Mouse (Mus musculus) R1 (cell line): ENCODE results near the gene Cep295nl.

ENCODE experiments used
- DNase-seq: peaks from one replicate; pipeline ENCODE4 v3.0.0-alpha.2; 2018; ENCODE audit warnings: low read depth, low spot score

The Cep295nl gene

GRCm38 (mm10) chr11:118321971-118322370 lies 20.3 kb downstream of the Cep295nl start:
- DNase-seq = no peak

- DNase-seq = no peak
Measured at GRCm38 (mm10) chr11:118321500-118321899, 20.8 kb downstream of the Cep295nl start.

GRCm38 (mm10) chr11:118318678-118319077 lies 23.6 kb downstream of the Cep295nl start:
- peak; percentile 60 for DNase-seq

GRCm38 (mm10) chr11:118317129-118317528 lies 25.2 kb downstream of the Cep295nl start:
- DNase-seq = peak; percentile 85

- DNase-seq = no peak
Measured at GRCm38 (mm10) chr11:118316231-118316806, 26.0 kb downstream of the Cep295nl start.

- DNase-seq = no peak
Measured at GRCm38 (mm10) chr11:118312132-118312723, 30.1 kb downstream of the Cep295nl start.

GRCm38 (mm10) chr11:118307962-118308361 lies 34.3 kb downstream of the Cep295nl start:
- DNase-seq = peak; percentile 86

- DNase-seq = peak; percentile 56
Measured at GRCm38 (mm10) chr11:118303959-118304358, 38.3 kb downstream of the Cep295nl start.

- DNase-seq = peak; percentile 71
Measured at GRCm38 (mm10) chr11:118298810-118299209, 43.5 kb downstream of the Cep295nl start.

- peak; percentile 35 for DNase-seq
Measured at GRCm38 (mm10) chr11:118297967-118298366, 44.3 kb downstream of the Cep295nl start.

- peak; percentile 54 for DNase-seq
Measured at GRCm38 (mm10) chr11:118295026-118295425, 47.3 kb downstream of the Cep295nl start.

GRCm38 (mm10) chr11:118292671-118293070 lies 49.6 kb downstream of the Cep295nl start:
- no peak for DNase-seq

GRCm38 (mm10) chr11:118289999-118290889 lies 52.1 kb downstream of the Cep295nl start, which contains the start of gene Usp36:
Gene Usp36, minus strand, starts transcription at chr11:118290244.
- peak; percentile 100 for DNase-seq

GRCm38 (mm10) chr11:118289562-118289961 lies 52.7 kb downstream of the Cep295nl start:
- DNase-seq = peak; percentile 64

GRCm38 (mm10) chr11:118289037-118289511 lies 53.2 kb downstream of the Cep295nl start:
- DNase-seq = peak; percentile 79

GRCm38 (mm10) chr11:118287573-118287972 lies 54.7 kb downstream of the Cep295nl start:
- no peak for DNase-seq

GRCm38 (mm10) chr11:118286434-118286833 lies 55.9 kb downstream of the Cep295nl start:
- no peak for DNase-seq

GRCm38 (mm10) chr11:118285791-118286190 lies 56.5 kb downstream of the Cep295nl start:
- DNase-seq = peak; percentile 53
